Mouse (Mus musculus) layer of hippocampus, adult 8-10 months (tissue): ENCODE measurements around the gene Gsdma2. TPM values are rescaled to one million over a fixed set of nuclear protein-coding genes. Genes with fewer than 3 reads are reported as not detected.
"Not testable (repeated sequence)": the region's sequence is repeated elsewhere in the genome, so short reads cannot be mapped to it uniquely, and the experiment has no call there.

Experiments used
- DNase-seq, 2 experiments: peaks; one replicate each; pipeline ENCODE4 v3.0.0; 2022; ENCODE audit warnings: low spot score in 2 of 2
- total RNA-seq, 4 experiments: library from RNA; stranded (reverse); gene quantifications; 2 replicates each; pipeline ENCODE4 v1.2.4; 2022

The Gsdma2 gene
- total RNA-seq: not detected

DNA sequence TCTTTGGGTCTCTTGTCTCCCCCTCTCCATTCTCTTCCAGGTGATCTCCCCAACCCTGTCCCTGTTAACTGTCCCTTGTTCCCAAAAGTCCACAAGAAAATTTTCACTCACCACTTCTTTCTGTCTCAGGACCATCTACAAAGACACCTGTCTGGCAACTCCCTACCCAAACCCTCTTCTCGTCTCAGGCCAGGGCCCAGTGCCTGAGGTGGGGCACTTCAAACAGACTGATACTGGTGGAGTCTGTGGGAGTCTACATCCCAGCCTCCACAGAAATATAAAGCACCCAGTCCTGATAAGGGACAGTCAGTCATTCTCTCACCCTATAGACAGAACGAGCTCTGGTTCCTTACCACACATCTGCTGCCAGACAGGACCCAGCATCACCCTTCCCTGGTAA lies at the start of gene Gsdma2:
Gene Gsdma2 (plus strand): TSS at position 301 of the 400 bp plus-strand sequence.
- DNase-seq: no peak

DNA sequence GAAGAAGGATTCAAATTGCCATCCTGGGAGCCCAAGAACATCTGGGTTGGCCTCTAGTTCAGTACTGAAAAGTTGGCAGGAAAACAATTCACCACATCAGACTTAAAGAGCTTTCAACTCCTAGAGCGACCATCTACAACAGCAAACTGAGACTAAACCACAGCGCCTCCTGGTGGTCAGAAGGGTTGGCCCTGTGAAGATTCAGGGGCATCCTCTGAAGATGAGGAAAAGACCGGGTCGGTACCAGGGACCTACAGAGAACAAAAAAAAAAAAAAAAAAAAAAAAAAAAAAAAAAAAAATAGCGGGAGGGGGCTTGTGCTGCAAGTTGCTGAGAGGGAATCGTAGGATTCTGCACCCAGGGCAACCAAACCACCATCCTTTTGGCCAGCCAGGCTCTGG lies 49.2 kb upstream of the Gsdma2 start:
- DNase-seq: no peak

DNA sequence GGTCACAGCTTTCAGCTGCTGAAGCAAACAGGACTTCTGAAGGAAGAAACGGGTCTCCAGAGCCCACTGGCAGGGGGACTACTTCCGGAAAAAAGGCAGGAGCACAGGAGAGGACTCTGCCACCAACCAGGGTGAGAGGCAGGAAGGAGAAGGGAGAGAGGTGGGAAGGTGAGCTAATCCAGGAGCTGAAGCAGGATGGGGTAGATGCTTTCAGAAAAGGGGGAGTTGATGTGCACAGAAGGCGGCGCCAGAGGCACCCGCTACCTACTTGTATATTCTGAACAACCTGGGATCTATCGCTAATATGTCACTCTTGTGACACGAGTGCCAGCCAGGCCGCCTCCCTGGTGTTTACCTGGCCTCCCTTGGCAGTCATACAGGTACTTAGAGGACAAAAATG lies 48.6 kb upstream of the Gsdma2 start, which contains the start of gene Lrrc3c:
Gene Lrrc3c (plus strand): TSS at position 301 of the 400 bp plus-strand sequence.
- no peak for DNase-seq

DNA sequence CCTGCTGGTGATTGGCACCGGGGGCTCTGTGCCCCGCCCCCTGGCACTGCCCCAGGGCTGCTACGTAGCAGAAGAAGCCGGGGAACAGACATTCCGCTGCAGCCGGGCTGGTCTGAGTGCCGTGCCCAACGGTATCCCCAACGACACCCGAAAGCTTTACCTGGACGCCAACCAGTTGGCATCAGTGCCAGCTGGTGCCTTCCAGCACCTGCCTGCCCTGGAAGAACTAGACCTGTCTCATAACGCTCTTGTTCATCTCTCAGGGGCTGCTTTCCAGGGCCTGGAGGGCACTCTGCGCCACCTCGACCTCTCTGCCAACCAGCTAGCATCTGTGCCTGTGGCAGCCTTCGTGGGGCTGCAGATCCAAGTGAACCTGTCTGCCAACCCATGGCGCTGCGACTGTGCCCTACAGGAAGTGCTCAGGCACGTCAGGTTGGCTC lies 47.7 kb upstream of the Gsdma2 start:
- no peak for DNase-seq

DNA sequence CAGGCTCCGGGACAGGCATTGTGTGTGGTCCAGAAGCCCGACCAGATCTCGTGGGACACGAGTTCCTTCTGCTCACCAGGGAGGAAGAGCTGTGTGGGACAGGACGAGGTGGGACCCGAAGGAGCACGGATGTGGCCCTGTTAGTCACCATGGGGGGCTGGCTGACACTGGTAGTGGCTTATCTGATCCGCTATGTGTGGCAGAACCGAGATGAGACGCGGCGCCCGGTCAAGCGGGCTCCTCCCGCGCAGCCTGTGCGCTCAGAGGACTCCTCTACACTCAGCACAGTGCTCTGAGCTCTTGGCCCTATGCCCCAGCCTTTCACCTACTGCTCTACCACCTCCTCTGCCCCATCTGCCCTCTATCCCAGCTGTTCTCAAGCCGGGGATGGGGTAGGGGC lies 47.3 kb upstream of the Gsdma2 start:
- no peak for DNase-seq

DNA sequence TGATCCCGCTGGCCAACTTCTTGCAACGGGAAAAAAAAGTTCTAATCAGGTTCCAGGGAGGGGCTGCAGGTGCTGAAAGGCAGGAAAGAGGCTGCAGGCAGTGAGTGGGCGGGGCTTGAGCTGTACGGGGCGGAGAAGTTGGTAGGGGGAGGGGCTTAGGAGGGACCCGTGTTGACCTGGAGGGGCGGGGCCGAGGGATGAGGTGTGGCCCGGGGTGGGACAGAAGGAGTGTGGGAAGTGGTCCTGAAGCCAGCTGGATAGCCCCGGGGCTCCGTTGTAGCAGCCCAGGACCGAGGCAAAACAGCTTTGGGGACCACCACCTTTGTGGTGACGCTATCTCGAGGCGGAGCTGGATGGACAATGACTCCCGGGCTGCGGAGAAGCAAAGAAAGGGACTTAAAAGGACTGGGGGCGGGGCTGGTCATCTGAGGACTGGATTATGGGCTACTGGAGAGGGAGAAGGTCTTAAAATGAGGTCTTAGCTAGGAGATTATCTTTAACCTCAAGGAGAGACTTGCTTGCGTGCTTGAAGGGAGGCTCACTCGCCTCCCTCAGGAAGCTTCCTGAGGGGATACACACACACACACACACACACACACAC lies 44.4 kb upstream of the Gsdma2 start:
- DNase-seq: no peak

DNA sequence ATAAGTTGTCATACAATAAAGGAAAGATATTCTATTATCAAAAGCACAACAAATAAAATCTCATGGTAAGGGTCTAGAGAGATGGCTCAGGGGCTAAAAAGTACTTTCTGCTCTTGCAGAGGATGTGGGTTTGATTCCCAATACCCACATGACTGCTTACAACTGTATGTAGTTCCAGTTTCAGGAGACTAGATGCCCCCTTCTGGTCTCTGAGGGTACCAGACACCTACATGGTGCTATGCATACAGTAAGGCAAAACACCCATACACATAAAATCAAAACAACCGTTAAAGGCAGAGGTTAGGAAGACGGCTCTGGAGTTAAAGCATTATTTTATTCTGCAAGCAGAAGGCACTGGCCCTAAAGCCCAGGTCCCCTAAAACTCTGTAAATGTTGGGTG lies 42.6 kb upstream of the Gsdma2 start:
- no peak for DNase-seq

DNA sequence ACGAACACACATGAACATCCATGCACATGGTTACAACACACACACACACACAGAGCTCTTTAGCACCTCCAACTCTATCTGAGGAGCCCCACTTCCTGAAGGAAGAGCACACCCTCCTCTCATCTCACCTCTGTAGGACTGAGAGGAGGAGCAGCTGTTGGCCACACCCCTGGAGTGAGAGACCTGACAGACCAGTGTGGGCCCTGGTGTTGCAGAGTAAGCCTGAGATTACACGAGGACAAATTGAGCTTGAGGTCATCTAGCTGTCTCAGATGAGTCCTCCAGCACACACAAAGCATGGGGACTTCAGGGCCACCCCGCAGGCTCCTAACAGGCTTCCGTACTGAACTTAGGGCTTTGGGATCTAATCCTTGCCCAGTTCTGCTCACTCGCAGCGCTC lies 41.6 kb upstream of the Gsdma2 start:
- not testable (repeated sequence) for DNase-seq

DNA sequence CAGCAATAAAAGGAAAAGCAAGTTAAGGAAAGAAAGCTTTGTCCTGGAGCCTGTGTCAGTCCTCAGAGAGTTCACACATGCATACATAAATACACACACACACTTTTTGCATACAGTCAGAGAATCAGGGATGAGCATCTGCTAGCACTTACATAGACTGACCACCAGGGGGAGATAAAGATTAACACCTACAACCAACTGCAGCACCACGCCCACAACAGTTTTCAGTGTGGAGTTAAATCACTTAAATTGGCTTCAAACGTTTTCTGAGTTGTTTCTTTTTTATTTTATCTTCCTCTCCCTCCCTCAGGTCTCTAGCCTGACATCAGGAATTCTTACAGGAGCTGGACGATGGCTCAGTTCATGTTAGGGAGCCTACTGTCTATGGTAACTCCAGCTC lies 39.8 kb upstream of the Gsdma2 start:
- DNase-seq: no peak

DNA sequence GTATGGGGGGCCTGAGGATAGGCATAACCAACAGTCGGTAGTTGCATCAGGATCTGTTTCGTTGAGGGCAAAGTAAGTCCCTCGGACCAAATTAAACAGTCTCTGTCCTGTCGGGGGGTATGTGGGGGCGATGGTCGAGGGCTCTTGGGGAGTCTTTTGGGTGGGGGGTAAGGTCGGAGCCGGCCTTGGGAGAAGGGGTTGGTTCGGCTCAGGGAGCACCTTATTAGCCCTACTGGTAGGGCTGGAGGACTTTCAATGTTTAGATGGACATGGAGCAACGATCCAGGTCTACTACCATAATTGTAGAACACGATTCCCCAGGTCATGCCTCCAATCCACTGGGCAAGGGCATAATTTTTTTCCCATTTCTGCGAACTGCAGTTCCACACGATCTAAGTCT lies 25.8 kb upstream of the Gsdma2 start:
- no peak for DNase-seq

DNA sequence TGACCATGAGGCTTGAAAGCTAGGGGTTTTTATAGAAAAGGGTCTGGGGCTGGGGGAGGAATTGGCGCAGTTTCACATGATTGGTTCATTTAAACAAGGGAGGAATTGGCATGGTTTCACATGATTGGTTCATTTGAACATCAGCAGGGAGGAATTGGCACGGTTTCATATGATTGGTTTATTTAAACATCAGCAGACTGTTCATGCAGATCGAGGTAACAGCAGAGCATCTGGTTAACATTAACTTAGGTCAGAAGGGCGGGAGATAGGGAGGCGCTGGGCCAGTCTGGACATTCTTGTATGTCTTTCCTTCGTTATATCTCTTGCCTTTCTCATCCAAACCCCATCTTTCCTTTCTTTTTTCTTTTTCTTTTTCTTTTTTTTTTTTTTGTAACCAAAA lies 22.6 kb upstream of the Gsdma2 start:
- not testable (repeated sequence) for DNase-seq

DNA sequence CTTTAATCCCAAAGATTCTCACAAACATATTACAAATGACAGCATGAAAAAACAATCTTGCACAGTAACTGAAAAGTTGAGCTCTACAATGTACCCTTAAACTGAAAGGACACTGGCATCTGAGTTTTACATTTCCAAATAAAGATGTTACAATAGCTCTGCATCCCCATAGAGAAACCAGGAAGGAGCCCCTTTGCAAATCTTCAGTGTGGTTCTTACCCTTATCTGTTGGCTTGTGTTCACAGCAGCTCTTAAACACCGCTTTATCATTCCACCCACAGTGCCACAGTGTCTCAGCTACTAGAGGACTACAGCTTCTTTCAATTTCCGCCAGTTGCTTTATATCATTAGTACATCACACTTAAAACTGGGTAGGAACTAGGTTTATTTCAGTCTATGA lies 22.2 kb upstream of the Gsdma2 start:
- DNase-seq: not testable (repeated sequence)

DNA sequence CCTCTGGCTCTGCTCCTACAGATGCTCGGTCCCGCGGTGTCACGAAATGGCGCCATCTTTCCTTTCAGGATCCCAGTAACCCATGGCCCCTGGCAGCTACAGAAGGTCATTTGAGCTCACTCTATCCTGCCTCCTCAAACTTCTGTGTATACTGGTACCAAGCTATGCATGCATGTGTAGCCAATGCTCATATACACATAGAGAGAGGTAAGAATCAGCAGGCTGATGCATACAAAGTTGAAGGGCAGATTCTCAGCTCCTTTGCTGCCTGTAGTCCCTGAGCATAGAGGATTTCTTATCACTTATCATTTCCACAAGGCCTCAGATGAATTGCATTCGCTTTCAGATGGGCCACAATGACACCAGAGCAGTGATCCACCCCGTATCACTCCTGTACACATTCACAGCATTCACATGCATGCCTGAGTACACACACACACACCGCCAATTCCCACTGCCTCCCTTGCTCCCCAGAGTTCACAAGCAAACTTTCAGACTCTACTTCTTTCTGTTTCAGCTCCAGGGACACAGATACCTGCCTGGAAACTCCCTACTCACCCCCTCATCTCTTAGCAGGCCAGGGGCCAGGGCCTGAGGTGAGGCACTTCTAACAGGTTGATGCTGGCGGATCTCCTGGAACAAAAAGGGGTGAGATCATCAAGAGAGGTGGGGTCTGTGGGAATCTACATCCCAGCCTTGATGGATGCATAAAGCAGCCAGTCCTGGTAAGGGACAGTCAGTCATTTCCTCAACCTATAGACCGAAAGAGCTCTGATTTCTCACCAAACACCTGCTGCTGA lies 20.7 kb upstream of the Gsdma2 start, which contains the start of the genes Gm12355 and Gsdma3:
Gene Gm12355 (minus strand): TSS at position 51 of the 800 bp plus-strand sequence.
Gene Gsdma3 (plus strand): TSS at position 750 of the 800 bp plus-strand sequence.
- no peak for DNase-seq

DNA sequence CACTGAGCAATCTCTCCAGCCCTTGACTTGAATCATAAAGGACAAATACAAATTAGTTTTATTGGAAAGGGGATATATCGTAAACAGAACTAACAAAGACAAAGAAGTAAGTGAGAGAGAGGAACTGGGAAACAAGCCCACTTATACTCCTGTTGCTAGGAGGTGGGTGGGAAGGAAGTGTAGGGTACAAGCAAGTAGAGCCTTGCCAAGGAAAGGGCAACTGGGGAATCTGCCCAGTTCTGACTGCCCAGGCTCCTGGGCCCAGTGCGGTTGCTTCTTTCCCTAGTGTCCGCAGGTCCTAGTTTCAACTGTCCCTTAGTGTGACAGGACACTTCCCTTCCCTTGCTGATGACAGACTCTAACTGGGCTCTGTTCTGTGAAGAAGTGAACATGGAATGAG lies 17.9 kb upstream of the Gsdma2 start:
- no peak for DNase-seq

DNA sequence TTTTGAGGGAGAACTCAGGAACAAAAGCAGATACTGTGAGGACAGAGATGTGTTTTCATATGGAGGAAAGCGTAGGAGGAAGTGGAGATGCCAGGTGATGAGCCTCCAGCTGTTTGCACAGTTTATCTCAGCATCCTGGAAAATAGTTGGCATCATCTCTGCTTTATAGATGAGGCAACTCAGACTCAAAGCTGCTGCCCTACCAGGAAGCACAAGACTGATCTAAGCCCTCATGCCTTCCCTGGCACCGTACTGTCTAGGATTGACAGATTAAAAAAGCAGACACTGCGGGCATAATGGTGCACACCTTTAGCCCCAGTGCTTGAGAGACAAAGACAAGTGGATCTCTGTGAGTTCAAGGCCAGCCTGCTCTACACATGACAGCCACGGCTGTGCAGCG lies 15.9 kb upstream of the Gsdma2 start:
- DNase-seq: no peak

DNA sequence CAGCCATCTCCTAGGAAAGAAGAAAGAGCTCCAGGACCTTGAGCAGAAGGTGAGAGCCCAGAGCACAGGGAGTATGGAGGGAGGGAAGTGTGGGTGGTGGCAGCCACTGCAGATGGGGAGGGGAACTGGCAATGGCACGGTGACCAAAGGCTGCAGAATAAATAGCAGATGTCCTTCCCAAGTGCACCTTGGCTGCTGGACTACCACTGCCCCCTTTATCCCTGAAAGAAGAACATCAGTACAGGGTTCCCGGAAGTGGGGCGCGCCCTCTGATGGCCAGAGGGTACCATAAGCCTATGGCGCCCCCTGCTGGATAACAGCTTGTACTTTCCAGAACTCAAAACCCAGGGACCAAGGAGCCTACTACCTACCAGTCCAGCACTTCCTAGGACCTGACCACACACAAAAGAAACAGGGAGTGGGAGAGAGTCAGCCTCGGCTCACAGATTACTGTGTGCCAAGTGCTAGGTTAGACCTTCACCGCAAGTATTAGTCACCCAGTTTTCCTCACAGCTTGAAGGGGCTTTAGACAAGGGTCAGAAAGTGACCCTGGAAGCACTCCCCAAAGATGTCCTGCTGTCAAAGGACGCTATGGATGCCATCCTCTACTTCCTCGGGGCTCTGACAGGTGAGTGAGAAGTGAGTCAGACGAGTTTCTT lies 11.1 kb upstream of the Gsdma2 start:
- DNase-seq: peak in 1 of 2 experiments; percentile 10

DNA sequence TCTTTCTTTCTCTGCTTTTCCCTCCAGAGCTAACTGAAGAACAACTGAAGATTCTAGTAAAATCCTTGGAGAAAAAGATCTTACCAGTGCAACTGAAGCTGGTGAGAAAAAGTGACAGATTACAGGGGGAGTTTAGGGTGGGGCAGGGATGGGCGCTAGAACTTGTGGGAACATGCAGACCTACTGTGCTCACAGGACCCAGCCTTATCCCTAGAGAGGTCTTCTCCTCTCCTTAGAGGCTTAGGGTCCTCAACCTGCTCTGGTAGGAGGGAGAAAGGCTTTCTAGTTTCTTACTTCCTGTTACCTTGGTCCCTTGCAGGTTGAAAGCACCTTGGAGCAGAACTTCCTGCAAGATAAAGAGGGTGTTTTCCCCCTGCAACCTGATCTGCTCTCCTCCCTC lies 9.1 kb upstream of the Gsdma2 start:
- no peak for DNase-seq

DNA sequence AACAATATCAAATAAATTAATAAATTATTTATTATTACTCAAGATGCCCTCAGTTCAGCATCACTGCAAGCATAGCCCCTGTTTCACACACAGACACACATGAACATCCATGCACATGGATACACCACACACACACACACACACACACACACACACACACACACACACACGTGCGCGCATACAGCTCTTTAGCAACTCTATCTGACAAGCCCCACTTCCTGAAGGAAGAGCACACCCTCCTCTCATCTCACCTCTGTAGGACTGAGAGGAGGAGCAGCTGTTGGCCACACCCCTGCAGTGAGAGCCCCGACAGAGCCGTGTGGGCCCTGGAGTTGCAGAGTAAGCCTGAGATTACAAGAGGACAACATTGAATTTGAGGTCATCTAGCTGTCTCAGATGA lies 6.5 kb upstream of the Gsdma2 start:
- DNase-seq: no peak

DNA sequence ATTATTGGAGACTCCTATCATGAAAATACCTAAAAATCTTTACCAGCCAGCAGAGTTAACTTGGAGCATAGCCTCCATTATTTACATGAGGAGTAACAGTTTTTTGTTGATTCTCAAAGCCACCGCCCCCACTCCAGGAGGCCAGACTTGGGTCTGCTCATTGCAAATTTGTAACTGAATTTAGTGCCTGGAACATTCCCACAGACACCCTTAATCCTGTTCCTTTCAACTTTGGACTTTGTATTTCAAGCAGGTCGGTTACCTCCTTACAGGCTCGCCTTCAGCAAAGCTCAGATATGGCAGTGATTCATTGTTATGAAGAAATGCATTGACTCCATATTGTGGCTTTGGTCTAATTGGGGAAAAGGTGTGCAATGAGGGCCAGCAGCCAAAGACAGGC lies 1.8 kb upstream of the Gsdma2 start:
- no peak for DNase-seq

DNA sequence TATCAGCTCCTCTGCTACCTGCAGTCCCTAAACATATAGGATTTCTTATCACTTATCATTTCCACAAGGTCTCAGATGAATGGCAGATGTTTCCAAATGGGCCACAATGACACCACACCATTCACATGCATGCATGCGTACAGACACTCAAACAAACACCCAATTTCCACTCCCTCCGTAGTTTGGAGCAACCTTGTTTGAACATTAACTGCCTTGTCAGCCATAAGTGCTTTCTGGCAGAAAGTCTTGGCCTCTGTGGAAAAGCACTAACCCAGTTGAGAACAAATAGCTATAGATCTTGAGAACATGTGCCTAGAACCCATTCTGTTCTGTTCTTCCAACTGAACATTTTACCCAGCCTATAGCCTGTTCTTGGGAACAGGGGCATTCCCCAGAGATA lies 613 bp upstream of the Gsdma2 start:
- no peak for DNase-seq

DNA sequence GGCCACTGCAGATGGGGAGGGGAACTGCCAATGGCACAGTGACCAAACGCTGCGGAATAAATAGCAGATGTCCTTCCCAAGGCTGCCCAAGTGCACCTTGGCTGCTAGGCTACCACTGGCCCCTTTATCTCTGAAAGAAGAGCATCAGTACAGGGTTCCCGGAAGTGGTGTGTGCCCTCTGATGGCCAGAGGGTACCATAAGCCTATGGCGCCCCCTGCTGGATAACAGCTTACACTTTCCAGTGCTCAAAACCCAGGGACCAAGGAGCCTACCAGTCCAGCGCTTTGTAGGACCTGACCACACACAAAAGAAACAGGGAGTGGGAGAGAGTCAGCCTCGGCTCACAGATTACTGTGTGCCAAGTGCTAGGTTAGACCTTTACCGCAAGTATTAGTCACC lies 8.5 kb downstream of the Gsdma2 start:
- peak in 1 of 2 experiments; percentile 16 for DNase-seq

DNA sequence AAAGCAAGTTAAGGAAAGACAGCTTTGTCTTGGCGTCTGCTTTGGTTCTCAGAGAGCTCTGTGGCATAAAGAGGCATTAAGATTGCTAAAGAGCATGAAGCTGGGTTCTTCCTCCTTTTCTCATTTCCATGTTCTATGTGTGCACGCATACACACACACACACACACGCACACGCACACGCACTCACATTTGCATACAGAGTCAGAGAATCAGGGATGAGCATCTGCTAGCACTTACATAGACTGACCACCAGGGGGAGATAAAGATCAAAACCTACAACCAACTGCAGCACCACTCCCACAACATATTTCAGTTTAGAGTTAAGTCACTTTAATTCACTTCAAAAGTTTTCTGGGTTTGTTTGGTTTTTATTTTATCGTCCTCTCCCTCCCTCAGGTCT lies 14.0 kb downstream of the Gsdma2 start:
- peak in 1 of 2 experiments; percentile 38 for DNase-seq
